Comparison of ENCODE assay signal across 10 mouse cellular contexts in genomic region chr19:53074899-53075722, GRCm38 (mm10). TPM values are rescaled to one million over a fixed set of nuclear protein-coding genes. Genes with fewer than 3 reads are reported as not detected.
DNase-seq lines count a peak whose midpoint lies in the region; TF ChIP-seq lines count a peak whose summit lies in the region.
"Had no signal": no experiment of that assay in that cellular context is flagged by ENCODE, and none has a peak within 500 bp of the region (broad histone marks: within the 10 kb centered on the region; RNA-seq: fewer than 3 reads in every experiment).

No protein-coding gene starts in this region.

- intact Hi-C loops in heart, postnatal 36 days (cut with DNase I), result no loop called here

- 0 out of 4 replicates have a peak, but pooled peaks cover 0 to 2% of the 10 kb centered on the region in 2 experiments for H3K36me3 ChIP-seq in MEL (ENCODE audit: control insufficient read depth in 1 of 2, insufficient read depth in 2 of 2, low read length in 2 of 2)
- H3K36me3 ChIP-seq: midbrain, embryonic 10.5 days had no signal

- TF ChIP-seq CTCF in MEL (IDR thresholded peaks at IDR 0.05 in 2 of 3, conservative IDR thresholded peaks at IDR 0.05 in 1 of 3; ENCODE audit: control insufficient read depth in 1 of 3, insufficient read depth in 1 of 3, low read depth in 2 of 3, low read length in 3 of 3, poor library complexity in 1 of 3, severe bottlenecking in 1 of 3), result no peak

- H3K4me3 ChIP-seq in MEL (ENCODE audit: control insufficient read depth in 1 of 2, insufficient read depth in 1 of 2, low read depth in 2 of 2, low read length in 2 of 2), result no peak overlapping the region
- H3K4me3 ChIP-seq: midbrain, embryonic 10.5 days had no signal

- H3K9me3 ChIP-seq in MEL (replicated peaks; ENCODE audit: insufficient read depth, low read length), result no peaks in the 10 kb centered on the region
- H3K9me3 ChIP-seq: midbrain, embryonic 10.5 days had no signal

- DNase-seq in adrenal gland, adult 2 months, result peak; percentile 35
- no peak for DNase-seq in adrenal gland, postnatal 25 days
- DNase-seq in MEL (ENCODE audit: low read depth, low spot score), result no peak
- peak; percentile 39 to 42 for DNase-seq in heart, postnatal 36 days
- DNase-seq in lung, adult 18-20 months, result peak; percentile 64 to 69
- no peak for DNase-seq in frontal cortex, postnatal 14 days (ENCODE audit: low spot score in 2 of 2)
- DNase-seq in urinary bladder, postnatal 25 days (ENCODE audit: low spot score), result no peak
- DNase-seq in ovary, postnatal 10 days (ENCODE audit: low spot score), result no peak
- DNase-seq: retina, postnatal 1 day had no signal

- H3K27ac ChIP-seq in MEL (ENCODE audit: control insufficient read depth, low read depth, low read length), result no peak overlapping the region
- H3K27ac ChIP-seq: midbrain, embryonic 10.5 days had no signal

- no peaks in the 10 kb centered on the region for H3K79me2 ChIP-seq in MEL (ENCODE audit: control insufficient read depth, insufficient read depth, low read length, poor library complexity)

- H3K27me3 ChIP-seq in MEL (ENCODE audit: control insufficient read depth in 1 of 2, insufficient read depth in 2 of 2, low read length in 2 of 2), result 0 out of 4 replicates have a peak, but pooled peaks cover 0 to 1% of the 10 kb centered on the region in 2 experiments

- no peak for TF ChIP-seq RAD21 in MEL (IDR thresholded peaks at IDR 0.05; ENCODE audit: low read depth, low read length)

- TF ChIP-seq EP300 in MEL (IDR thresholded peaks at IDR 0.05; ENCODE audit: low read depth in 1 of 2, low read length in 2 of 2), result peak in 1 of 2 experiments; percentile 21; a peak in 1 of 4 replicates

- no peak overlapping the region for H3K9ac ChIP-seq in MEL (ENCODE audit: control insufficient read depth, low read depth, low read length, poor library complexity, severe bottlenecking)

- TF ChIP-seq POLR2A in MEL (IDR thresholded peaks at IDR 0.05; ENCODE audit: control insufficient read depth in 1 of 2, insufficient read depth in 1 of 2, low read depth in 1 of 2, low read length in 2 of 2, poor library complexity in 1 of 2), result no peak

- no peaks in the 10 kb centered on the region; a peak in 1 of 4 replicates for H3K4me1 ChIP-seq in MEL (ENCODE audit: control insufficient read depth in 1 of 2, insufficient read depth in 2 of 2, low read length in 2 of 2)

TF ChIP-seq in MEL, 35 proteins besides CTCF, POLR2A, EP300 and RAD21:
- peak; percentile 13; the same call in 1 of the 2 replicates for TF ChIP-seq USF1 (IDR thresholded peaks at IDR 0.05; ENCODE audit: low read depth, low read length)
- peak; percentile 43; the same call in 1 of the 2 replicates for TF ChIP-seq GATA1 (IDR thresholded peaks at IDR 0.05; ENCODE audit: low read depth, low read length)
- no peak for TF ChIP-seq MYB (IDR thresholded peaks at IDR 0.05; ENCODE audit: low read depth, low read length)
- TF ChIP-seq JUND (IDR thresholded peaks at IDR 0.05; ENCODE audit: low read depth, low read length), result no peak
- no peak for TF ChIP-seq ZNF384 (IDR thresholded peaks at IDR 0.05; ENCODE audit: low read depth, low read length)
- no peak for TF ChIP-seq ETS1 (IDR thresholded peaks at IDR 0.05; ENCODE audit: low read depth, low read length)
- no peak for TF ChIP-seq TCF12 (IDR thresholded peaks at IDR 0.05; ENCODE audit: low read depth, low read length)
- no peak for TF ChIP-seq BHLHE40 (IDR thresholded peaks at IDR 0.05; ENCODE audit: borderline replicate concordance, low read depth, low read length)
- TF ChIP-seq MXI1 (IDR thresholded peaks at IDR 0.05; ENCODE audit: low read depth, low read length), result 0 out of 2 replicates have a peak, but pooled peaks have one; percentile 20

RNA-seq across cellular contexts. Expression of gene Xpnpep1, which starts 35.1 kb away (rescaled TPM):
- 10 to 100 TPM; 73.7 to 82.0 TPM for total RNA-seq in adrenal gland, adult 2 months (2021)
- 41.6 and 47.4 TPM in 2 replicates for polyA plus RNA-seq in adrenal gland, adult 2 months (2012; rRNA removed)
- 85.6 and 98.2 TPM in 2 replicates for total RNA-seq in adrenal gland, postnatal 25 days (2021)
- total RNA-seq in MEL (2012; rRNA removed), result 459 and 531 TPM in 2 replicates
- polyA plus RNA-seq in MEL (2012; ENCODE audit: insufficient read depth in 1 of 2, insufficient read length in 2 of 2, low read depth in 1 of 2, low replicate concordance in 2 of 2, missing spikeins in 1 of 2), result 100 to 1,000 TPM; 428 to 526 TPM
- 10 to 100 TPM; 79.1 to 85.7 TPM for total RNA-seq in heart, postnatal 36 days (2021)

Comparison
In these comparisons a context has a peak if more than half of its experiments do, and no peak if none do; other contexts are left out.
1. DNase-seq: peak in adrenal gland, adult 2 months (single experiment), heart, postnatal 36 days (2 of 2) and lung, adult 18-20 months (2 of 2); none in adrenal gland, postnatal 25 days (single experiment), MEL (single experiment), frontal cortex, postnatal 14 days (0 of 2), urinary bladder, postnatal 25 days (single experiment) and ovary, postnatal 10 days (single experiment).